Comparison of ENCODE assay signal across 9 mouse cellular contexts in the genomic region with DNA sequence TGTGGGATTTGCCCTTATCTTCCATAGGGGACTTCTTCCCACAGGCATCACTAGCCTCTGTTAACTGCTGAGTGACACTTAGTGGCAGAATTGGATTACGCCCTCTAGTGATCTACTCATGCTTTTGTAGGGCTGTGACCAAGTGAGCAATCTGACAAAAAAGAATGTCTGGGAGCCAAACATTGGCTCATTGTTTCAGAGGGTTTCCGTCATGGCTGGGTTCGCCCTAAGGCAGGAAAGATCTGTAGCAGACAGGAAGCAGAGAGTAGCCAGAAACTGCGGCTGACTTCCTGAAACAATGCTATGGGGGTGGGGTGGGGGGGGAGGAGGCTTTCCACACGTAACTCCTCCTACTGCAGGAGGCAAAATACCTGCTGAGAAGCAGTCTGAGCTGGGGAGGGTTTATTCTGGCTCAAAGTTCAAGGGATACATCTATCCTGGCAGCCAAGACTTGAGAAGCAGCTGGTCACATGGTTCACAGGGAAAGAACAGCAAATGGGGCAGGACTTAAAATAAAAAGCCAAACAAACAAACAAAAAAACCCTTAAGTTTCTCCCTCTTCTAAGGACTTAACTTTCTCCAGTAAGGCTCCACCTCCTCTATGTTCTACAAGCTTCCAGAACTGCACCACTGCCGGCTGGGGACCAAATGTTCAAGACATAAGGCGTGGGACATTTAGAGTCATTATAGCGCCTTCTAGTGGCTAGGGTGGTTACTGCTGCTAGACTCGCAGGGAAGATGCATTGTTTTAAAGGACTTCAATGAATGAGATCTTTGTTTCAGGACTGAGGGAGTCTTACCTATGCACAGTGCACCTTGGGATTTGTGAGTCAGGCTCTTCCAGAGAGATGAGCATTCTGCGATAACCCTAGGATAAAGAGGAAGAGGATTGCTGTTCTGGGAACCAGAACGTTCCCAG.
DNase-seq lines count a peak whose midpoint lies in the region; ATAC-seq lines count a peak whose summit lies in the region.
"Had no signal": no experiment of that assay in that cellular context is flagged by ENCODE, and none has a peak within 500 bp of the region (broad histone marks: within the 10 kb centered on the region; RNA-seq: fewer than 3 reads in every experiment).

No protein-coding gene starts in this region.

- H3K4me2 ChIP-seq in embryonic facial prominence, embryonic 11.5 days (ENCODE audit: low read depth, low read length): no peak overlapping the region
- H3K4me2 ChIP-seq in forebrain, embryonic 15.5 days (replicated peaks): no peak overlapping the region

- 35% methylated on average over 11 of the region's 11 CpGs for WGBS in embryonic facial prominence, embryonic 11.5 days
- WGBS in forebrain, embryonic 15.5 days: 42% methylated on average over 11 of the region's 11 CpGs

- H3K9ac ChIP-seq in embryonic facial prominence, embryonic 11.5 days (replicated peaks; ENCODE audit: low read length): no peak overlapping the region
- H3K9ac ChIP-seq in forebrain, embryonic 15.5 days (replicated peaks): no peak overlapping the region

- H3K36me3 ChIP-seq in embryonic facial prominence, embryonic 11.5 days (replicated peaks; ENCODE audit: control insufficient read depth, insufficient read depth, low read depth, low read length): no peaks in the 10 kb centered on the region
- no peaks in the 10 kb centered on the region for H3K36me3 ChIP-seq in forebrain, embryonic 15.5 days
- H3K36me3 ChIP-seq: neural tube, embryonic 13.5 days had no signal

- H3K27me3 ChIP-seq in embryonic facial prominence, embryonic 11.5 days (ENCODE audit: control insufficient read depth, insufficient read depth, low read length): no peaks in the 10 kb centered on the region
- no peaks in the 10 kb centered on the region for H3K27me3 ChIP-seq in forebrain, embryonic 15.5 days
- H3K27me3 ChIP-seq: neural tube, embryonic 13.5 days had no signal

- no peaks in the 10 kb centered on the region for H3K4me1 ChIP-seq in embryonic facial prominence, embryonic 11.5 days (ENCODE audit: control insufficient read depth, insufficient read depth, low read length)
- peaks cover 21% of the 10 kb centered on the region for H3K4me1 ChIP-seq in forebrain, embryonic 15.5 days

- no peak for ATAC-seq in cerebellum, adult (ENCODE audit: insufficient number of reproducible peaks, low FRiP score, low TSS enrichment)
- no peak for ATAC-seq in embryonic facial prominence, embryonic 11.5 days (replicated peaks; ENCODE audit: insufficient number of reproducible peaks, low FRiP score, low TSS enrichment, low read depth)
- no peak for ATAC-seq in forebrain, embryonic 15.5 days (replicated peaks)

- no peak overlapping the region for H3K27ac ChIP-seq in embryonic facial prominence, embryonic 11.5 days (replicated peaks; ENCODE audit: low read depth, low read length)
- H3K27ac ChIP-seq in forebrain, embryonic 15.5 days (replicated peaks): no peak overlapping the region

- H3K4me3 ChIP-seq in embryonic facial prominence, embryonic 11.5 days (ENCODE audit: low read depth, low read length): no peak overlapping the region
- H3K4me3 ChIP-seq in forebrain, embryonic 15.5 days: no peak overlapping the region
- H3K4me3 ChIP-seq: neural tube, embryonic 13.5 days had no signal

- H3K9me3 ChIP-seq in embryonic facial prominence, embryonic 11.5 days (replicated peaks; ENCODE audit: control insufficient read depth, low read length): no peaks in the 10 kb centered on the region
- H3K9me3 ChIP-seq in forebrain, embryonic 15.5 days: no peaks in the 10 kb centered on the region
- H3K9me3 ChIP-seq: neural tube, embryonic 13.5 days had no signal

- peak; percentile 27 to 49 for DNase-seq in cerebellum, postnatal 14 days
- DNase-seq in lung, postnatal 36 days: peak; percentile 12
- no peak for DNase-seq in lung, postnatal 14 days
- peak; percentile 47 for DNase-seq in embryonic facial prominence, embryonic 11.5 days (ENCODE audit: low spot score)
- DNase-seq in retina, postnatal 1 day: peak; percentile 60
- no peak for DNase-seq in ovary, adult 18-20 months (ENCODE audit: low spot score)

Comparison
In these comparisons a context has a peak if more than half of its experiments do, and no peak if none do; other contexts are left out.
1. DNase-seq: peak in cerebellum, postnatal 14 days (2 of 2), lung, postnatal 36 days (single experiment), embryonic facial prominence, embryonic 11.5 days (single experiment) and retina, postnatal 1 day (single experiment); none in lung, postnatal 14 days (single experiment) and ovary, adult 18-20 months (single experiment).